Mouse (Mus musculus) layer of hippocampus, postnatal 36 days (tissue): ENCODE results near the gene Dync1h1. TPM values are rescaled to one million over a fixed set of nuclear protein-coding genes. Genes with fewer than 3 reads are reported as not detected.

Experiments
- DNase-seq, 2 experiments: peaks; one replicate each; pipeline ENCODE4 v3.0.0; 2022
- total RNA-seq, 2 experiments: library from RNA; stranded (reverse); gene quantifications; 2 replicates each; pipeline ENCODE4 v1.2.3; 2021

Dync1h1 gene
- 100 to 1,000 TPM; 282 to 292 TPM for total RNA-seq

- peak; percentile 91 for DNase-seq
Measured at GRCm38 (mm10) chr12:110601241-110602218, at the start of gene Dync1h1. TSS of gene Dync1h1 (plus strand) at chr12:110601452.

- no peak for DNase-seq
Measured at GRCm38 (mm10) chr12:110552113-110552512, 49.1 kb upstream of the Dync1h1 start.

DNA sequence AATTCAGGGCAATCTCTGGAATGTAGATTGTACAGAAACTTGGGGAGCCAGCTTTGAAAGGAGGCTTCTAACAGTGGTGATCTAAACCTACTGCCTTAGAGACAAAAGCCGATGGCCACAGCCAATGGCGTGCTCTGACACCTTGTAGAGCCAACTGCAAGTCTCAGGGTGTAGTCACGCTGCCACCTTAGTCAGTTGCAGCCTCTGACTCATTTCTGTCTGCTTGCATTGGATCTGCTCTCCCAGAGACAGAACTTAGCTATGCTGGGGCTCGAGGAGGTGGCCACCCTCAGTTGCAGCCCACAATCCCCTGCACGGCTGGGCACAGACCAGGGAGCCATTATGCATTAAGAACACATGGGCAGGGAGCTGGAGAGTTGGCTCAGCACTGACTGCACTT, 47.9 kb upstream of the Dync1h1 start:
- DNase-seq = no peak

DNA sequence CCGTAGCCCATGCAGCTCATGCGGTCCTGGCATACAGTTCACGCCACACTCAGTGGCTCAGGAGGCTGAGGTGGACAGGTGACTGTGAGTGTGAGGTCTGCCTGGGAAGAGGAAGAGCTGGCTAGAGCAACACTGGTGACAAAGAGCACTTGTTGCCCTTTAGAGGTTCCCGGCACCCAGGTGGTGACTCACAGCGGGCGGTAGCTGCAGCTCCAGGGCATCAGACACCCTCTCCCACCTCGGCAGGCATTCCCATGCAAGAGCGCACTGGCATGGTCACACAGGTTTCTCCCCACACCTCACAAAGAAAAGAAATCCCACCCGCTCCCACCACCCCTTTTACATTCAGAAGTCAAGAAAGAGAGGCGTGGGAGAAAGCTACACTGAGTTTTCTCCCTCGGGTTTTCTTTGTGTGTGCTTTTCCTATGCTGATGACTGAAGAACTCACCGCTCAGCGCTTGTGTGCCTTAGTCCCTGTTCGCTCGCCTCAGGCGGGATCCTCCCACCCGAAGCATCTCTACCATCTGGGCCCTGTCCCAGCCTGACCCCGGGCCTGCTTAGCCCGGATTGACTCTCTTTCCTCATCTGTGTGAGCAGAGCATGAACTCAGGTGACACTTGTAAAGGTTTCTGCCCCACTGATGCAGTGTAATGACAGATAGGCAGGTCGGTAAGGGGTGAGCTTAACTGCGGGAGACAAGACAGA, 45.6 kb upstream of the Dync1h1 start:
- no peak for DNase-seq

DNA sequence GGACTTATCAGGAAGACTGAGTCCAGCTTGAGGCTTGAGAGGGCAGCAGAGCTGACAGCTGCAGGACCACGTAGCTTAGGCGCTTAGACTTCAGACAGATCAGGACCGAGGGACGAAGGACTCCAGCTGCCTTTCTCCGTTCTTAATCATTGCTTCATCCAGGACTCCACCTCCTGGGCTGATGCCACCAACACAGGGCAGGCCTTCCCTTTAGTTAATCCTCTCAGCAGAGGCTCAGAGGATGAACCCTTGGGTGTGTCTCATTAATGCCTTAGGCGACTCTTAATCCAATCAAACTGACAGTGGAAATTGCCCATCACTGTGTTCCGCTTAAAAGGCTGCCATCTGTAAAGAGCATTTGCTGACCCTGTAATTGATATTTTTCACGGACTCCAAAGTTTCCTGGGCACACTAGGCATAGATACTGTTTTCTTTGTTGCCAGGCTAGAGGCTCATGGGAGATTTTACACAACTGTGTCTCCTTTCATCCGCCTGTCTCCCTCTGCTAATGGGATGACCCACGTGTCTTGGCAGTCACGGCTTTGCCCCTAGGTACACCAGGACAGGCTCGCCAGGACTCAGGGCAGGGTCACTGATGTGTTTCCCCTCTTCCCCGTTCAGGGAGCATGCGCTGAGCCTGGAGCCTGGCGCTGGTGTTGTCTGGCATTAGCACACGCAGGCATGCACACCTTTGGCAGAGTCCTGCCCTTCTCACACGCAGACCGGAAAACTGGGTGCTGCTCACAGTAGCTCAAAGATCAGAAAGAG, 44.2 kb upstream of the Dync1h1 start:
- DNase-seq = no peak

- DNase-seq = no peak
Measured at GRCm38 (mm10) chr12:110558175-110558574, 43.1 kb upstream of the Dync1h1 start.

DNA sequence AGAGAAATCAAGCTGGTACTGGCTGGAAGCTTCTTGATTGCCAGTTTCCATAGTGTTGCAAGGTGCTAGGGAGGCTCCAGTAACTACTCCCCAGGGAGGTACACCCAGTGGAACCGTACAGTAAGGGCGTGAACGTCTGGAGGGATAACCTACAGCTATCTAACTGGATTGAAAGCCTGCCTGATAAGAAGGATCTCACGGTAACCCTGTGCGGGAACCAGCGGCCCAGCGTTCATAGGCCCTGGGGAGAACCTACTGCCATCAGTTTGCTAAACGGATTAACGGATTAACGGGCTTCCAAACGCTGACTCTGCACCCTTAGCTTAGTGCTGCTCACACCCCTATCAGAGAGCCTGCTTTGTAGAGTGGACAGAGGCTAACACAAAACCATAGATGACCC, 37.9 kb upstream of the Dync1h1 start:
- no peak for DNase-seq

GRCm38 (mm10) chr12:110564848-110565247, 36.4 kb upstream of the Dync1h1 start:
- no peak for DNase-seq

DNA sequence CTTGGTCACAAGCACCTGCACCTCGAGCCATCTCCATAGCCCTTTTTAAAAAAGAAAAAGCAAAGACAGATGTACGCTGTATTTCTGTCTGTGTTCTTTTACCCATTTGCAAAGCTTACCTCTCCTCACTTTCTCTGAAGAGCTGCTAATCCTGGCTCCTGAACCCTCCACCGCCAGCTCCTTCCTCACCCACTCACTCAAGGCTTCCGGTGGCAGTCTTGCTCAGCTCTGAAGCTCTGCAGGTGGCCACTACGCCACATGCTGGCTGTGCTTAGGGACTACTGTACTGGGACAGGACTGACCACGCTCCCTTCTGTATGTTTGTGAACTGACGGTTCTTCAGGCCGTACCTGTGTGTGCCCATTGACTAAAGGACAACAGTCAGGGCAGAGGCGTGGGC, 34.9 kb upstream of the Dync1h1 start:
- no peak for DNase-seq

GRCm38 (mm10) chr12:110571050-110571449, 30.2 kb upstream of the Dync1h1 start:
- no peak for DNase-seq

DNA sequence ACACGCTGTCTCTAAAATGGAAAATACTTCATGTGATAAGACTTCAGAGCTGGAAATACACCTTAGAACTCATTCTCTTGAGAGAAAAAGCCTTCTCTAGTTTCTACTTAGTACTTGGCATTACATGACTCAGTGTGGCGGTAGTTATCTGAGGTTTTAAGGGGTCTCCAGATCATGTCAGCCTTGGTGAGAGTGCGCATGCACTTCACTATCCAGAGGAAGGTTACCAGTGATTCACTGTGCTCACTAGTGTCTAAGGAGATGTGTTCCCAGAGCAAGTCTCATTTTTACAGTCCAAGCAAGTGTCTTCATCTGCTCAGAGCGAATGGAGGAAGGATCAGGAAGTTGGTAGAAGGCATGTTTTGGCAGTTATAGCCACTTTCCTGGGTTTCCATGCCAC, 28.9 kb upstream of the Dync1h1 start:
- DNase-seq = no peak

DNA sequence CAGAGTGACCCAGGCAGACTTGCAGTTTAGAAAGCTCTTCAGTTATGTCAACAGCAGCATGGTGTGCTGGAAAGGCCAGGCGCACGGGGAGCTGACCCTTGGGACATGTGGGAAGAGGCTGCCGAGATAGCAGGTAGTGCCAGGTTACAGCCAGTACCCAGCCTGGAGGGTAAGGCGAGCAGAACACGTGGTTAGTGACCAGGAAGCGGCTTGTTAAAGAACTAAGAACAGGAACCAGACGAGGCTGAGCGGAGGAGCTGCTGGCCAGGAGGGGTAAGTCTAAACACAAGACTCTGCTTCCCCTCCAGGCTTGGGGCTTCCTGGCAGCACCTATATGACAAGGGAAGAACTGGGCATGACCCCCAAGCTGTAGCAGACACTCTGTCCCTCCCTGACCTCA, 27.6 kb upstream of the Dync1h1 start:
- DNase-seq = no peak

GRCm38 (mm10) chr12:110575926-110576325, 25.3 kb upstream of the Dync1h1 start:
- no peak for DNase-seq

DNA sequence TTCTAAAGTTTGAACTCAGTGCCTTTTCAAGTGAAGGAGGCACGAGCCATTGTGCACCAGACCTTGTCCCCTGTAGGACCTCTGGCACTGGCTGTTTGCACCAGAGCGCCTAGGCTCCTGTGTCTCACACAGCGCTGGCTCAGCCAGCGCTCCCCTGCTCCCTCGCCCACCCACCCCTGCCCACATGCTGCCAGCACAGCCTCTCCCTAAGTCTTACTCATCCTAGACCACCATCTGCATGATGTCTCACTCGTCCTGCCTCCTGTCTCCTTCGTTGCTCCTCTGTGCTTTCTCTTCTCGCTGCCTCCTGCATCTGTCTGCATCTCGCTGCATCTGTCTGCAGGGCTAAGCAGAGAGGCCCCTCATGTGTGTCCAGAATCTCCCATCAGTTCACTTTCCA, 22.9 kb upstream of the Dync1h1 start:
- DNase-seq = no peak

DNA sequence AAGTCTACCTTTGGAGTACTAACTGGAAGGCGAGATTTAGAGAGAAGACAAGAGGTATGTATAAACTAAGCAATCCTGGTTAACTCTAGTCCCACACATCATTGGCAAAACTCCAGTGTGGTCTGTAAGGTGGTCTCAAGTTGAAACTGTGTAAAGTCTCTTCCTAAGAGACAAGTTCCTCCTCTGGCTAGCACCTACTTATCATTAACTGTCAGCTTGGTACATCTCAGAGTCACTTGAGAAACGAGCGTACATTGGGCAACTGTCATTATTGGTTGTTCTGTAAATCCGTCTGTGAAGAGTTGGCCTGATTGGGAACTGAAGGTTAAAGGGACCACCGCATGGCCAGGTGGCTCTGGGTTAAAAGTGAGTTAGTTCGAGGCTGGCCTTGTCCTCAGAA, 12.6 kb upstream of the Dync1h1 start:
- no peak for DNase-seq

DNA sequence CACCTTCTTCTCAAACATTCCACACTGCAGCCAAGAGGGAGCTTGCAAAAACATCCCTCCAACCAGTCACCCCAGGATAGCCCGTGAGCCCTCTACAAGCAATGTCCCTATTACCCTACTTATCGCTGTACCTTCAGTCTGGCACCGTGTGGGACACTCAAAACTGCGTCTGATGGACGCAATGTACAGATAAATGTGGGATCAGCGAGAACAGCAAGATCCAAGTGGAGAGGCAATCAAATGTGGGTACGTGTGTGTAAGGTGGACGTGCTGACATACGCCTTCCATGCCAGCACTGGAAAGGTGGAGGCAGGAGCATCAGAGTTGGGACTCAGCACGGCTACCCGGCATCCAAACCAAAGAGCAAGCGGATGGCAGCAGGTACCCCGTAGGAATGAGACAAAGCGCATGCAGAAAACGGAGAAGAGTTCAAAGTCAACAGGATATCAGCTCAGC, 10.4 kb upstream of the Dync1h1 start:
- no peak for DNase-seq

DNA sequence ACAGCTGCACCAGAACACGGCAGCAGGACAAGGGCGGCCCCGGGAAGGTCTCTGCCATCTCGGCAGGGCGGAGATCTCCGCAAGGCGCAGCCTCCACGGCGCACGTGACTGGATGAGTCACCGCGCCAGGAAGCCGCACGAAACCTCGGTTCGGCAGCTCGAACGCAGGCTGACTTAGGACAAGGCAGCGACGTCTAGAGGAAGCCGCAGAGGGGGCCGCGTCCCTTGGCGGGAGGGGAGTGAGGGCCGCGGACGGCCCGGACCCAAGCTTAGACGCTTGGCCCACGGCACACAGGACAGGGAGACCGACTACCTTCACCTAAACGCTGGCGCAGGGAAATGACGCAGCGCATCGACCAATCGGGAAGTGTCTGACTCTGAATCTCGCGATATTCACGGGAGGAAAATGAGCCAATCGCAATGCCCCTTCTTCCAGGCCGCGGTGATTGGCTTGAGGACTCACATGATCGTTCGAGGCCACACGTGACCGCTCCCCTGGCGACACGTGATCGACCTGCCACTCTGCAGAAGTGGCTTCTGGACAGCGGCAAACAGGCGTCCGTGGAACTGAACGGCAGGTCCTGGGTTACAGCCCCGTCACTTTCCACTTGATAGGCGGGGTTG, 9.9 kb upstream of the Dync1h1 start:
- DNase-seq = peak; percentile 98 to 99

GRCm38 (mm10) chr12:110598527-110598926, 2.7 kb upstream of the Dync1h1 start:
- peak; percentile 63 to 67 for DNase-seq

DNA sequence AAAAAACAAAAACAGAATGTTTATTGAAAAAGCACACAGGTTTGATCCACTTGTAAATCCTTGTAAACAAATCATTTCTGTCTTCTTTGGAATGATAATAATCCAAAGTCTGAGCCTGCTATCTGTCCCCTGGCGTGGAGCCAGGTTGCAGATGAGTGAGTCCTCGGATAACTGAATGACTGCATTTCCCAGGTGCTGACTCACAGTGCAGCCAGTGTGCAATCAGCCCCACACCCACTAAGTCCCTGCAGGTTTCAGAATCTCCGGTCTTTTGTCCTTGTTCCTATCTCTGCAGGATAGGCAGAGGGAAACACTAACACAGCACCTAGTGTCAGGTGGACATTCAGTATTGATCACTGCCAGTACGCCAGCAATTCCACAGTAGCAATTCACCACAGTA, 1.5 kb upstream of the Dync1h1 start:
- no peak for DNase-seq

DNA sequence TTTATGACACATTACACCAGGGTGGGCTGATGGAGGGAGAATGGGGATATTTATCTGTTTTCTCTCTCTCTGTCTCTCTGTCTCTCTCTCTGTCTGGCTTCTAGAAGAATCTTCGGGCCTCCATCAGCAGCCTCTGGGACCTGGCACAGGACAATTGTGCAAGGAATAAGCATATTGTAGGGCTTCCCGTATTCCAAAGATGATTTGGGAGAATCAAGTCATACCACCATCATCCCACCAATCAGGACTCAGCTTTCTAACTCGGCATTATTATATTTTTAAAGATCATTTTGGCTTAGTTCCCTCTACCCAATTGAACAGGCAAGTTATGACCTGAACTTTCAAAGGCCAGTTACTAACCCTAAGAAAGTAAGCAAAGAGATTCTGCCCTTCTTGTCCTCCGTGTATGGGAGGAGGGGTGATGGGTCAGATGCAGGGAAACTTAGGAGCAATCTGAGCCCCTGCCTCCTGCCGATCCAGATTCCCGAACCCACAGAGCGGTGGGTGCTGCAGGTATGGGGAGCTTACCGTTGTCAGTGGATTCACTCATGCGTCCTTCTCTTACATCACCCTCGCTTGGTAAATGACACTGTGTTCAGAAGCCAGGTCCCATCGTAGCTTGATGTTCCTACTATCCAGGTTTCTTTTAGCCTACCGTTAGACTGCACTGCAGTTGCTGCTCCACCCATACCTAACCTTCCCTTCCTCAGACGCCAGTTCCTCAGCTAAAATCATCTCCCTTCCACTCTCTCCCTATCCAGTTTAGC, 844 bp upstream of the Dync1h1 start:
- no peak for DNase-seq

- no peak for DNase-seq
Measured at GRCm38 (mm10) chr12:110606161-110606560, 4.9 kb downstream of the Dync1h1 start.

DNA sequence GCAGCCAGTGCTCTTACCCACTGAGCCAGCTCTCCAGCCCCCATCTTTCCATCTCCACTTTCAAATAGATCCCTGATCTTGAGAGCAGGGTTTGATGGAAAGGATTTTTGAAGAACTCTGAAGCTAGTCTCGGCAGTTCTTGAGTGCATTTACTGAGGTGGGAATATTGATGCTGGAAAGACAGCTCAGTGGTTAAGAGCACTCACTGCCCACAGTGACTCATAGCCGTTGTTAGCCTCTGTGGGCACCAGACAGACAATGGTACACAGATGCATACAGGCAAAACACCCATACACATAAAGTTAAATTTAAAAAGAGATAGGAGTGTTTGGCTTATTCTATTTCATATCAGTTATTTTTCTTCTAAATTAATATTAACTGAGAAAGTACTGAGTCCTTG, 5.4 kb downstream of the Dync1h1 start:
- no peak for DNase-seq
